Mouse (Mus musculus): ENCODE data around the gene Cyp3a41b.
"Not testable (repeated sequence)": the region's sequence is repeated elsewhere in the genome, so short reads cannot be mapped to it uniquely, and the experiment has no call there.

Gene Cyp3a41b

DNA sequence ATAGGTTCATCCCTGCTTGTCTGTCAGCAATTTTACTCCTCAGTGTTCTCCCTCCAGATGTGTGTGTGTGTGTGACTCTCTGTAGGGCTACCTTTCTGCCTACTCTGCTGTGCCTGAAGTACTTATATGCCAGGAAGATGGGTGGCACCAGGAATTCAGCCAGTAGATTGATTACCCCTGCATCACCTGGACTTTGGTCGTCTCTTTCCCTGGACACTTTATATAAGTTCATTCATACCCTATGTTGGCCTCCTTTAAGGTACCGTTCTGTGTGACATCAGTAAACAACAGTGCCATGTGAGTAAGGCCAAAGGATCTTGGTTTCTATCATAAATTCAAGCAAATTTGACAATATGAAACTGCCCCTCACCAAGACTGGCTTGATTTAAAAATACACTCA is at the start of gene Cyp3a41b:
Cyp3a41b (minus strand) TSS at position 101 of the 400 bp plus-strand sequence.
- DNase-seq = not testable (repeated sequence)

GRCm38 (mm10) chr5:145632286-145632685 is 47.8 kb upstream of the Cyp3a41b start:
- not testable (repeated sequence) for DNase-seq

DNA sequence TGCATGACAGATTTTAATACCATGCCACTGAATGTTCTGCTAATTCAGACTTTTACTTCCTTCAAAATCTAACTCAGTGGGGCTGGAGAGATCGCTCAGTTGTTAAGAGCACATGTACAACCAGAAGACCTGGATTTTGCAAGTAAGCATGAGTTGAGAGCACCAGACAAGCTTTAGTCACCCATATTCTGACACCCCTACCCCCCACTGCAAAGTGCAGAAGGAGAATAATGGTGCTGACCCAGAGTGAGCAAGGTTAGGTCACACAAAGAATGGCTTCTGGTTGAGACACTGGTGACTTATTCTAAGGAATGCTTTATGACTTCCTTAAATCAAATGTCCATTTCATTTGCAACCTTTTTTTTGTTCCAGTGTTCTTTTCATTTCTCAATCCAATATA is 20.4 kb upstream of the Cyp3a41b start:
- not testable (repeated sequence) for DNase-seq

DNA sequence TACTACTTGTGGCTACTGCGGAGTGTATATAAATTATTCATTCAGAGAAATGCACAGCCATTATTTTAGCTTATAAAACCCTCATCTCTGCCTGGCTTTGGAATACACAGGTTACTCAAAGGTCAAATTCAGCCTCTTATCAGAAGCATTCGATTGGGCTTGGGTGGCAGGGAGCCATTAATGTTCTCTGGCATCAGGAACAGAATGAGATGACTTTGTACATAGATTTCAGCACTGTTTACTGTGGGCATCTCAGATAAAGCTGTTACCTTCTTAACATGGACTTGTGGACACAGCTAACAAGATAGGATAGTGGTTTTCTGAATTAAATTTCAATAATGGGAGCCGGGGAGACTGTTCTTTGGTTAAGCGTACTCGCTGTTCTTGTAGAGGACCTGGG is 13.3 kb upstream of the Cyp3a41b start:
- not testable (repeated sequence) for DNase-seq

DNA sequence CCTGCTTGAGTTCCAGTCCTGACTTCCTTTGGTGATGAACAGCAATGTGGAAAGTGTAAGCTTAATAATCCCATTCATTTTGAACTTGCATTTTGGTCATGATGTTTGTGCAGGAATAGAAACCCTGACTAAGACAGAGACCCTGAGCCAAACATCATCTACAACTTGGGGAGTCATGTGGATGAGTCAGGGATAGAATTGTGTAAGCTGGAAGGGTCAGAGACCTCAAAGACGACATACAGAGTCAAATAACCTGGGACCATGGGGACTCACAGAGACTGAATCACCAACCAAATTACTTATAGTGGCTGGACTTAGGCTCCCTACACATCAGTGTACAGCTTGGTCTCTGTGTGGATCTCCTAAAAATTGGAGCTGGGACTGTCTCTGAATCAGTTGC is 7.2 kb downstream of the Cyp3a41b start:
- DNase-seq = not testable (repeated sequence)

- DNase-seq = not testable (repeated sequence)
Measured at GRCm38 (mm10) chr5:145575660-145576059, 8.9 kb downstream of the Cyp3a41b start.

DNA sequence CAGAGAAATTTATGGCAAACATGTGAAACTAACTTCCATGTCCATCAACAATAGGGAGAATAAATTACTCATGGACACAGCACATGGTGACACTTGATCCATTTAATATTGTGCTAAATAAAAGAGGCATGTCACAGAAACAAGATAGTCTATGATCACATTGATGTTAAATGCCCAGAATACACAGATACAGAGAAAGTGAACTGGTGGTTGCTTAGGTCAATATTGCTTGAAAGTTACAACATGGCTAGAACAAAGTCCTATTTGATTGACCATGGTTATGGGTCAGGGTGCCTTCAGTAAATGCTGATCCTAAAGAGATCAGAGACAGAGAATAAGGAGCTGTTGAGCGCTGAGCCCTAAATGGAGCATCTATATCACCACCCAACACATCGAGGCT is 12.6 kb downstream of the Cyp3a41b start:
- not testable (repeated sequence) for DNase-seq

Data from spleen, adult 18-20 months (tissue).